Mouse (Mus musculus): ENCODE data around the gene Nudt14.

Gene Nudt14

GRCm38 (mm10) chr12:112912951-112913745 lies 28.8 kb downstream of the Nudt14 start:
- no peak for DNase-seq (ENCODE audit: low spot score)

- DNase-seq (ENCODE audit: low spot score) = no peak
Observed at GRCm38 (mm10) chr12:112911701-112912100, 30.2 kb downstream of the Nudt14 start.

GRCm38 (mm10) chr12:112908991-112909390 lies 32.9 kb downstream of the Nudt14 start:
- DNase-seq (ENCODE audit: low spot score) = no peak

GRCm38 (mm10) chr12:112905001-112905400 lies 36.9 kb downstream of the Nudt14 start:
- no peak for DNase-seq (ENCODE audit: low spot score)

- no peak for DNase-seq (ENCODE audit: low spot score)
Observed at GRCm38 (mm10) chr12:112903941-112904340, 38.0 kb downstream of the Nudt14 start.

GRCm38 (mm10) chr12:112900641-112901040 lies 41.3 kb downstream of the Nudt14 start:
- DNase-seq (ENCODE audit: low spot score) = no peak

- DNase-seq (ENCODE audit: low spot score) = no peak
Observed at GRCm38 (mm10) chr12:112898960-112899359, 43.0 kb downstream of the Nudt14 start.

GRCm38 (mm10) chr12:112898351-112898750 lies 43.6 kb downstream of the Nudt14 start:
- no peak for DNase-seq (ENCODE audit: low spot score)

GRCm38 (mm10) chr12:112897522-112898212 lies 44.3 kb downstream of the Nudt14 start:
- DNase-seq (ENCODE audit: low spot score) = peak; percentile 66

- DNase-seq (ENCODE audit: low spot score) = no peak
Observed at GRCm38 (mm10) chr12:112894969-112895368, 47.0 kb downstream of the Nudt14 start.

GRCm38 (mm10) chr12:112894303-112894884 lies 47.5 kb downstream of the Nudt14 start:
- DNase-seq (ENCODE audit: low spot score) = no peak

- DNase-seq (ENCODE audit: low spot score) = no peak
Observed at GRCm38 (mm10) chr12:112885465-112885864, 56.5 kb downstream of the Nudt14 start.
